In genomic region chr4:54986671-54987070, GRCm38 (mm10) we compare ENCODE assay signal across 16 mouse cellular contexts.
"Had no signal": no experiment of that assay in that cellular context is flagged by ENCODE, and none has a peak within 500 bp of the region (broad histone marks: within the 10 kb centered on the region; RNA-seq: fewer than 3 reads in every experiment).

No protein-coding gene starts in this region.

- H3K4me1 ChIP-seq: kidney, embryonic 15.5 days; liver, embryonic 12.5 days; liver, embryonic 15.5 days; lung, embryonic 15.5 days had no signal

- H3K36me3 ChIP-seq: liver, embryonic 12.5 days; liver, embryonic 15.5 days; lung, embryonic 15.5 days had no signal

- H3K9ac ChIP-seq: kidney, embryonic 15.5 days; limb, embryonic 13.5 days; liver, embryonic 12.5 days; liver, embryonic 15.5 days; lung, embryonic 15.5 days had no signal

- H3K4me3 ChIP-seq: kidney, embryonic 15.5 days; limb, embryonic 10.5 days; limb, embryonic 13.5 days; liver, embryonic 12.5 days; liver, embryonic 15.5 days; lung, embryonic 15.5 days had no signal

- H3K27ac ChIP-seq: kidney, embryonic 15.5 days; limb, embryonic 10.5 days; limb, embryonic 13.5 days; liver, embryonic 12.5 days; liver, embryonic 15.5 days; lung, embryonic 15.5 days had no signal

- DNase-seq: kidney, postnatal 10 days; kidney, postnatal 4 days; liver; lung, adult 18-20 months; lung, postnatal 10 days; lung, postnatal 36 days; midbrain, embryonic 14.5 days; thymus, adult 18-20 months; thymus, postnatal 36 days had no signal

- H3K27me3 ChIP-seq: kidney, embryonic 15.5 days; limb, embryonic 13.5 days; liver, embryonic 12.5 days; liver, embryonic 15.5 days; lung, embryonic 15.5 days had no signal

- ATAC-seq: liver, embryonic 12.5 days had no signal

- H3K9me3 ChIP-seq: kidney, embryonic 15.5 days; limb, embryonic 10.5 days; limb, embryonic 13.5 days; liver, embryonic 12.5 days; liver, embryonic 15.5 days; lung, embryonic 15.5 days had no signal

- H3K4me2 ChIP-seq: kidney, embryonic 15.5 days; limb, embryonic 13.5 days; liver, embryonic 12.5 days; liver, embryonic 15.5 days; lung, embryonic 15.5 days; midbrain, embryonic 11.5 days had no signal
